Mouse (Mus musculus) gonadal fat pad, adult 2 months (tissue): ENCODE results near the gene Slc9a7. TPM values are rescaled to one million over a fixed set of nuclear protein-coding genes. Genes with fewer than 3 reads are reported as not detected.

ENCODE experiments used
- DNase-seq: peaks from one replicate; pipeline ENCODE4 v3.0.0-alpha.2; 2012; ENCODE audit warnings: low read depth
- polyA plus RNA-seq: library from polyadenylated mRNA; depleted of rRNA; stranded (reverse); fragments of >200 nt; gene quantifications from 2 replicates; pipeline ENCODE4 v1.2.3, GENCODE M21; 2012; rRNA removed

The Slc9a7 gene
- polyA plus RNA-seq, 1 experiment: 3.4 TPM

- DNase-seq: no peak
Observed at GRCm38 (mm10) chrX:20157519-20157918, 134.1 kb downstream of the Slc9a7 start.

GRCm38 (mm10) chrX:20129466-20129865 lies 162.1 kb downstream of the Slc9a7 start:
- DNase-seq: no peak

- DNase-seq: no peak
Observed at GRCm38 (mm10) chrX:20128951-20129350, 162.7 kb downstream of the Slc9a7 start.

- DNase-seq: no peak
Observed at GRCm38 (mm10) chrX:20125481-20125880, 166.1 kb downstream of the Slc9a7 start.

GRCm38 (mm10) chrX:20117717-20118116 lies 173.9 kb downstream of the Slc9a7 start:
- no peak for DNase-seq

GRCm38 (mm10) chrX:20070196-20070595 lies 221.4 kb downstream of the Slc9a7 start:
- DNase-seq: no peak

- no peak for DNase-seq
Observed at GRCm38 (mm10) chrX:20066636-20067035, 225.0 kb downstream of the Slc9a7 start.

- no peak for DNase-seq
Observed at GRCm38 (mm10) chrX:20061764-20062480, 229.7 kb downstream of the Slc9a7 start.

GRCm38 (mm10) chrX:20060769-20061315 lies 230.8 kb downstream of the Slc9a7 start:
- no peak for DNase-seq

GRCm38 (mm10) chrX:20060096-20060768 lies 231.4 kb downstream of the Slc9a7 start:
- no peak for DNase-seq

- DNase-seq: no peak
Observed at GRCm38 (mm10) chrX:20059381-20059971, 232.1 kb downstream of the Slc9a7 start, which contains the start of gene Chst7. TSS of gene Chst7 (plus strand) at chrX:20059560.

Other genes starting within 250 kb of the Slc9a7 start
- 3.4 and 4.0 TPM in 2 replicates for gene Chst7, start 232.2 kb downstream of the Slc9a7 start, polyA plus RNA-seq
- gene Rp2, start 72.7 kb upstream of the Slc9a7 start, polyA plus RNA-seq: 5.6 and 7.7 TPM in 2 replicates
- 4.0 TPM in 2 replicates for gene Jade3, start 133.9 kb upstream of the Slc9a7 start, polyA plus RNA-seq